8 mouse cellular contexts compared by ENCODE assay signal in the genomic region with DNA sequence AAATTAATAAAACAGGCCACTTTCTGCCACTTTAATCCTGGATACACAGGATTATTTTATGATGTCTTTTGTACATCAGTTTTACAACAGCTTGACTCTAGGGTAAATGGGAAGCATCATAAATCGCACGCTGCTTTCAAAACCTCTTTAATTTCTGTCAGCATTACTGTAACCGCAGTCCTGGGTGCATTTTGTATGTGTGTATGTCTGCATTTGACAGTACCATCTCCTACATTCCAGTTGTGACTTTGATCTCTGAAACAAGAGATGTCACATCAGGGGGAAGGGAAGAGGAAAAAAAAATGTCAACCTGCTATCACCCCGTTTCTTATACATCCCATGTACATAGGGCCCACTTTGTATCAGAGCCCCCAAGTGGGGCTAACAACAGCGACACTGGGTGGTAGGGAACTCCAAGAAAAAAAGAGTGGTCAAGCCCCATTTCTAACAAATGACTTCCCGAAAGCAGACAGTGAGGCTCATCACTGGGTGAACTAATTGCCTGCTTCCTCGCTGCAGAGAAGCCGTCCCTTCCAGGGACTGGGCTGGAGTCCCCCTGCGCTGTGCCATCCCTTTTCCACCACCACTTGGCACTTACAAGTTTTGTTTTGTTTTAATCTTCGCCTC. TPM values are rescaled to one million over a fixed set of nuclear protein-coding genes. Genes with fewer than 3 reads are reported as not detected.
DNase-seq lines count a peak whose midpoint lies in the region; ATAC-seq and TF ChIP-seq lines count a peak whose summit lies in the region.

No protein-coding gene starts in this region.

- in situ Hi-C loops in ES-E14 (cut with MboI; ENCODE audit: low sequenced_read_pairs in 2 of 2, unreplicated experiment in 2 of 2), result no loop called here

- H3K4me3 ChIP-seq in ES-E14 (ENCODE audit: insufficient read depth in 1 of 2, low read depth in 1 of 2, low read length in 2 of 2, poor library complexity in 1 of 2, severe bottlenecking in 1 of 2), result peak overlapping the region; percentile 88 to 99
- peak overlapping the region; percentile 74 for H3K4me3 ChIP-seq in heart, embryonic 16.5 days (ENCODE audit: low read length)
- peak overlapping the region; percentile 76 for H3K4me3 ChIP-seq in limb, embryonic 15.5 days

- H3K36me3 ChIP-seq in ES-E14 (ENCODE audit: control insufficient read depth, insufficient read depth, low read length, poor library complexity, severe bottlenecking), result no peaks in the 10 kb centered on the region
- no peaks in the 10 kb centered on the region for H3K36me3 ChIP-seq in heart, embryonic 16.5 days (ENCODE audit: control insufficient read depth, insufficient read depth)
- no peaks in the 10 kb centered on the region for H3K36me3 ChIP-seq in limb, embryonic 15.5 days

- peaks cover 3 to 6% of the 10 kb centered on the region in 2 experiments; a peak in 3 of 4 replicates for H3K4me1 ChIP-seq in ES-E14 (ENCODE audit: control insufficient read depth in 2 of 2, insufficient read depth in 2 of 2, low read length in 2 of 2, poor library complexity in 1 of 2)
- peaks cover 3% of the 10 kb centered on the region; the same call in 1 of the 2 replicates for H3K4me1 ChIP-seq in heart, embryonic 16.5 days (ENCODE audit: control insufficient read depth, insufficient read depth, low read length)
- H3K4me1 ChIP-seq in limb, embryonic 15.5 days, result peaks cover 16% of the 10 kb centered on the region; the same call in 1 of the 2 replicates

- peak overlapping the region; percentile 93 for H3K4me2 ChIP-seq in heart, embryonic 16.5 days (ENCODE audit: low read depth, low read length)
- peak overlapping the region; percentile 83 for H3K4me2 ChIP-seq in limb, embryonic 15.5 days

- WGBS in heart, embryonic 16.5 days, result 24% methylated on average over 10 of the region's 10 CpGs
- WGBS in limb, embryonic 15.5 days, result 7% methylated on average over 10 of the region's 10 CpGs

- H3K9me3 ChIP-seq in ES-E14 (ENCODE audit: control insufficient read depth, insufficient read depth, low read depth, low read length), result no peaks in the 10 kb centered on the region
- no peaks in the 10 kb centered on the region for H3K9me3 ChIP-seq in heart, embryonic 16.5 days (replicated peaks; ENCODE audit: control insufficient read depth, low read length)
- H3K9me3 ChIP-seq in limb, embryonic 15.5 days, result no peaks in the 10 kb centered on the region

- H3K27me3 ChIP-seq in heart, embryonic 16.5 days (ENCODE audit: control insufficient read depth, insufficient read depth, low read length), result peaks cover 52% of the 10 kb centered on the region
- H3K27me3 ChIP-seq in limb, embryonic 15.5 days, result no peaks in the 10 kb centered on the region

- no peak overlapping the region; the same call in 1 of the 2 replicates for H3K27ac ChIP-seq in ES-E14 (ENCODE audit: insufficient read depth, low read depth, low read length, poor library complexity, severe bottlenecking)
- H3K27ac ChIP-seq in heart, embryonic 16.5 days (ENCODE audit: low read length), result no peak overlapping the region
- H3K27ac ChIP-seq in limb, embryonic 15.5 days, result peak overlapping the region; percentile 95

- no peak for ATAC-seq in heart, embryonic 16.5 days (replicated peaks; ENCODE audit: extremely low read depth, insufficient read depth, low FRiP score)
- no peak for ATAC-seq in limb, embryonic 15.5 days (ENCODE audit: insufficient number of reproducible peaks, low FRiP score, low TSS enrichment, low read depth)

- peak overlapping the region; percentile 92; the same call in 1 of the 2 replicates for H3K9ac ChIP-seq in ES-E14 (ENCODE audit: insufficient read depth, low read depth, low read length, poor library complexity, severe bottlenecking)
- H3K9ac ChIP-seq in heart, embryonic 16.5 days (ENCODE audit: low read length), result no peak overlapping the region
- H3K9ac ChIP-seq in limb, embryonic 15.5 days, result peak overlapping the region; percentile 82

- peak; percentile 22 for DNase-seq in 3T3-L1 (ENCODE audit: low read depth, low spot score)
- no peak for DNase-seq in ES-E14 (ENCODE audit: low read depth, low spot score)
- DNase-seq in thymus, postnatal 0 days (ENCODE audit: low spot score), result no peak
- no peak for DNase-seq in urinary bladder, postnatal 36 days (ENCODE audit: low spot score in 2 of 2)
- no peak for DNase-seq in cerebellum, postnatal 14 days
- no peak for DNase-seq in B cell, adult 2 months

TF ChIP-seq in ES-E14, 5 proteins besides CTCF, POLR2A, EP300 and RAD21:
- TF ChIP-seq ZC3H11A (IDR thresholded peaks at IDR 0.05; ENCODE audit: borderline replicate concordance, low read depth, low read length) (no peak), CHD2 (IDR thresholded peaks at IDR 0.05; ENCODE audit: low read depth, low read length) (no peak), ZNF384 (IDR thresholded peaks at IDR 0.05; ENCODE audit: low read depth, low read length) (no peak), HCFC1 (IDR thresholded peaks at IDR 0.05; ENCODE audit: borderline replicate concordance, insufficient read depth, low read length) (no peak), MAFK (IDR thresholded peaks at IDR 0.05; ENCODE audit: insufficient read depth, low read depth, low read length) (no peak)

RNA-seq across cellular contexts. Expression of a gene that starts 1.3 kb away (rescaled TPM):
- 15.1 and 25.3 TPM in 2 replicates for total RNA-seq in ES-E14 (2012; rRNA removed)
- polyA plus RNA-seq in heart, embryonic 16.5 days (2015; fragmentation: Nextera tagmentation; extraction: Ambion mirVana), result 0.92 and 1.1 TPM in 2 replicates
- 23.6 and 24.1 TPM in 2 replicates for polyA plus RNA-seq in limb, embryonic 15.5 days (2015; fragmentation: Nextera tagmentation; extraction: Ambion mirVana)
- polyA plus RNA-seq in thymus, postnatal 0 days (2015; fragmentation: Nextera tagmentation; extraction: Ambion mirVana), result 0.84 and 1.1 TPM in 2 replicates

Comparison
In these comparisons a context has a peak if more than half of its experiments do, and no peak if none do; other contexts are left out.
1. RNA of a gene that starts 1.3 kb away (polyA plus RNA-seq): 23.6 to 24.1 TPM in limb, embryonic 15.5 days; 0.84 to 1.1 TPM in thymus, postnatal 0 days and 0.92 to 1.1 TPM in heart, embryonic 16.5 days; every median in the first group is over 10 times any median in the second.
2. Peak in every context shown above with its lines, with median percentiles within 50 percentile points of each other: H3K4me3 ChIP-seq.